Mouse (Mus musculus) gastrocnemius, postnatal 10 days (tissue): ENCODE data around the gene Sema3d. TPM values are rescaled to one million over a fixed set of nuclear protein-coding genes. Genes with fewer than 3 reads are reported as not detected.

Source experiments
- DNase-seq: peaks from one replicate; pipeline ENCODE4 v3.0.0; 2021; ENCODE audit warnings: mixed read lengths
- total RNA-seq, 2 experiments: library from RNA; stranded (reverse); gene quantifications; 2 replicates each; pipeline ENCODE4 v1.2.3; 2021

Gene Sema3d
- total RNA-seq, 2 experiments from 2014 or later, result 2.6 to 5.9 TPM

- no peak for DNase-seq
Observed at GRCm38 (mm10) chr5:12634227-12634980, 251.2 kb downstream of the Sema3d start.

GRCm38 (mm10) chr5:12637763-12638468 lies 254.7 kb downstream of the Sema3d start:
- DNase-seq, result no peak
